Mouse (Mus musculus) testis, adult 2 months (tissue): ENCODE data around the gene Fam181a.

ENCODE experiments used
- CTCF ChIP-seq: fragments of 200-500 bp; IDR thresholded peaks from 2 replicates; pipeline ENCODE4 v1.5.1; 2012; ENCODE audit warnings: low read depth, mild to moderate bottlenecking, inconsistent platforms, low read length, moderate library complexity; ENCODE audit not compliant: control insufficient read depth, insufficient read depth, insufficient replicate concordance
- POLR2A ChIP-seq: fragments of 200-500 bp; IDR thresholded peaks from 2 replicates; pipeline ENCODE4 v1.6.1; 2012; ENCODE audit warnings: low read depth, mild to moderate bottlenecking, inconsistent platforms, low read length, moderate library complexity; ENCODE audit not compliant: control insufficient read depth

GRCm38 (mm10) chr12:103313274-103313673 is 2.5 kb downstream of the Fam181a start:
- TF ChIP-seq CTCF (no peak), POLR2A (no peak)
